Mouse (Mus musculus) heart, postnatal 36 days (tissue): Measurements from ENCODE around the gene Rbm8a2. TPM values are rescaled to one million over a fixed set of nuclear protein-coding genes. Genes with fewer than 3 reads are reported as not detected.

ENCODE experiments used
- DNase-seq, 2 experiments: peaks; one replicate each; pipeline ENCODE4 v3.0.0; 2021 to 2022
- intact Hi-C: fragments of 180-260 bp; cut with DNase I; formaldehyde crosslinking; loops from one replicate; pipeline ENCODE4 v1.15.1; 2025
- total RNA-seq, 2 experiments: library from RNA; stranded (reverse); gene quantifications; 2 replicates each; pipeline ENCODE4 v1.2.3; 2021

Gene Rbm8a2
- total RNA-seq, 2 experiments from 2014 or later = not detected

DNA sequence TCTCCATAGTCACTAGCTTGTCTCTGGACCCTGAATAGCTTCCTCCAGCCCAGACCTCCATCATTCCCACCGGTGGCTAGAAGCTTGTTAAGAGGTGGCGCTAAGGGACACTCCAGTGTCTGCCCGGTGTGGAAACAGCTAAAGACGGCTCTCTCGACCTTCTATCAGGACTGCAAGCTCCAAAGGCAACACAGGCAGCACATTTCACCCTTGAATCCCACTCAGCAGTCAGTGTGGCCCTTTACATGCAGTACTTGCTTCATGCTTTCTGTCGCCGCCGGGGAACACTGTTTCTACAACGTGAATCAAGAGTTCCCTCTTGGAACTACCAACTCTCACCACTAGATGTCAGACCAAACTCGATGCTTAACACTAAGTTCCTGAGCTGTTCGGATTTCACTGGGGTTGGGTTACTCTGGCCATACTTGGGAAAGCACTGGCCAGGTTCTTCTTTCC, 42.6 kb downstream of the Rbm8a2 start:
- DNase-seq = peak; percentile 32 to 43
- intact Hi-C loops = loop anchor here (1.0 to 2.0 kb wide), 2 partner anchors 286 to 762 kb away; no protein-coding TSS in a partner anchor

GRCm38 (mm10) chr1:175931391-175931790, 47.5 kb downstream of the Rbm8a2 start:
- DNase-seq = peak; percentile 8 to 9
- intact Hi-C loops = no loop called here

Other genes starting within 250 kb of the Rbm8a2 start
- under 1 TPM; 0.11 to 0.53 TPM for gene Exo1, start 98.5 kb downstream of the Rbm8a2 start, total RNA-seq
- gene Gm38100, start 58.8 kb downstream of the Rbm8a2 start, total RNA-seq = not detected